Mouse (Mus musculus) testis, adult 2 months (tissue): ENCODE measurements around the gene Slc25a48. TPM values are rescaled to one million over a fixed set of nuclear protein-coding genes. Genes with fewer than 3 reads are reported as not detected.
A peak's percentile ranks its signal among the peaks of the same experiment; 100 is the strongest.

Experiments used
- H3K27ac ChIP-seq: fragments of 200-500 bp; 2 replicates; pipeline ENCODE4 v1.5.1; 2012; ENCODE audit warnings: low read depth, low read length; ENCODE audit not compliant: control insufficient read depth, insufficient read depth
- H3K27me3 ChIP-seq: fragments of 200-500 bp; 2 replicates; pipeline ENCODE4 v1.6.1; 2012; ENCODE audit warnings: mild to moderate bottlenecking, low read length, moderate library complexity; ENCODE audit not compliant: control insufficient read depth, insufficient read depth
- H3K36me3 ChIP-seq: fragments of 200-500 bp; 2 replicates; pipeline ENCODE4 v1.6.1; 2012; ENCODE audit warnings: mild to moderate bottlenecking, low read length; ENCODE audit not compliant: control insufficient read depth, insufficient read depth
- H3K4me1 ChIP-seq: fragments of 200-500 bp; 2 replicates; pipeline ENCODE4 v1.6.1; 2012; ENCODE audit warnings: low read length; ENCODE audit not compliant: control insufficient read depth, insufficient read depth
- H3K4me3 ChIP-seq: fragments of 200-500 bp; 2 replicates; pipeline ENCODE4 v1.5.1; 2012; ENCODE audit warnings: low read depth, mild to moderate bottlenecking, low read length, moderate library complexity, mixed read lengths; ENCODE audit not compliant: control insufficient read depth
- CTCF ChIP-seq: fragments of 200-500 bp; IDR thresholded peaks from 2 replicates; pipeline ENCODE4 v1.5.1; 2012; ENCODE audit warnings: low read depth, mild to moderate bottlenecking, inconsistent platforms, low read length, moderate library complexity; ENCODE audit not compliant: control insufficient read depth, insufficient read depth, insufficient replicate concordance
- POLR2A ChIP-seq: fragments of 200-500 bp; IDR thresholded peaks from 2 replicates; pipeline ENCODE4 v1.6.1; 2012; ENCODE audit warnings: low read depth, mild to moderate bottlenecking, inconsistent platforms, low read length, moderate library complexity; ENCODE audit not compliant: control insufficient read depth
- polyA plus RNA-seq: library from polyadenylated mRNA; depleted of rRNA; stranded (reverse); fragments of >200 nt; gene quantifications from 2 replicates; pipeline ENCODE4 v1.2.3, GENCODE M21; 2012

Gene Slc25a48
- polyA plus RNA-seq, 1 experiment: 0.37 TPM

DNA sequence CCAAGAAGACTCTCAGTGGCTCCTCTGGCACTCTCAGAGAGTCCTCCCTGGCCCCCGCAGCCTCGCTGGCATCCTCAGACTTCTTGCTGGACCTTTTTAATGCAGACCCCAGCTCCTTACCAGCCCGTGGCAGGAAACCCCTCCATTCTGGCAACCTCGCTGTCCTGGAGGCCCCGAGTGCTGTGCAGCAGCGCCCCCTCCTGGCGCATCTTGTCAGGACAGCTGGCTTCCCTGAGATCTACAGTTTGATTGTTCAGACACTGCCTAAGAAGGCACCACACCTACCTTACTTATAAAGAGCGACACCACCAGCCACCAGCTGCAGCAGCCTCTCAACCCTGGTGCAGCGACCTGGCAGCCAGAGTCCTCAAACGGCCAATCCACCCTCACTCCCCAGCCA is 4.7 kb upstream of the Slc25a48 start:
- Histone ChIP-seq H3K27me3 (no peaks in the 10 kb centered on the region), H3K4me3 (no peak overlapping the region), H3K27ac (no peak overlapping the region), H3K4me1 (peaks cover 16% of the 10 kb centered on the region), H3K36me3 (no peaks in the 10 kb centered on the region)
- TF ChIP-seq POLR2A (peak; percentile 35; the same call in 1 of the 2 replicates), CTCF (peak; percentile 93)

DNA sequence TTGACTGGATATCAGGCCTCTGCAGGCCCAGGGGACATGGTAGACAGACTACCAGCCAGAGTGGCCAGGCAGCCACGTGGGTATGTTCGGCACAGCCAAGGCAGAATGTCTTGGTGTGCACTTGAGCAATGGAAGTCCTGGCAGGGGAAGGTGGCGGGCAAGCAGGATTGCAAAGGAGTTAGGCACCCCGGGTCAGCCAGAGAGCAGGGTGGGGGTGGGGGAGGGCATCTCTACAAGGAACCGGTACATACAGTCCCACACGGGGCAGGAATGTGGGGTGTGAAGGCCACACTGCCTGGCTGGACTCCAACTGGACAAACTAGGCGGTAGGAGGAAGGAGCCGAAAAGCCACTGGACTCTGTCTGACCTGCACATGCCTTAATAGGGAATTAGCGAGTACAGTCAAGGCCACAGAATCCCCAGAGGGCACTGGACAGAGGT is 3.8 kb upstream of the Slc25a48 start:
- Histone ChIP-seq H3K4me1 (peaks cover 16% of the 10 kb centered on the region; the same call in 1 of the 2 replicates), H3K36me3 (no peaks in the 10 kb centered on the region), H3K27ac (no peak overlapping the region), H3K4me3 (no peak overlapping the region), H3K27me3 (no peaks in the 10 kb centered on the region)
- TF ChIP-seq POLR2A (0 out of 2 replicates have a peak, but pooled peaks have one; percentile 36), CTCF (peak; percentile 3; the same call in 1 of the 2 replicates)

DNA sequence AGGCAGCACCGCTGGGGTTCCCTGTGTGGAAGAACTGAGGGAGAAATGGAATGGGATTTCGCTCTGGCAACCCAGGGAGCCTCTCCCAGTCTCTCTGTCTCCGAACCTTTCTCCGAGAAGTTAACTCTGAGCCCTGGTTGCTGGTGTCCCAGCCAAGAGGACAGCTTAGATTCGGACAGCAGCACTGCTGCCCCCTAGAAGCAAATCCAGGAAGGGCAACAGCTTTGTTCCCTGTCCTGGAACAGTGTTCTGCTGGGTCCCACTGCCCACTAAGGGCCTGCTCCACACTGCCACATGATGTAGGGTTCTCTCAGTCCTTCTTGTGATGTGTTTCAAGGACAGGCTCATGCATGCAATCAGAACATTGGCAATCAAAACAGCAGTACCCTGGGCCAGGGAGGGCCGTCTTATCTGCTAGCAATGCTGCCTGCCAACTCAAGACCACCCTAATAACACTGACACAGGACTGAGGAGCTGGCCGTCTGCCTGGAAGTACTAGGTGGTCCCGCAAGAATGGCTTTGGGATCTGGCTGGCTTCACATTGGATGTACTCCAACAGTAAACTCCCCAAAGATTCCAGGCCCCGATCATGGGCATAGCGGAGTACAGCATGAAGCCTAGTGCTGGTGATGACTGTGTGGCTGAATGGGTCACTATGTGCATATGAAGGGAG is 2.4 kb upstream of the Slc25a48 start:
- Histone ChIP-seq H3K27me3 (no peaks in the 10 kb centered on the region), H3K4me3 (no peak overlapping the region), H3K27ac (no peak overlapping the region), H3K36me3 (no peaks in the 10 kb centered on the region), H3K4me1 (peaks cover 16% of the 10 kb centered on the region; the same call in 1 of the 2 replicates)
- no peak for TF ChIP-seq POLR2A
- TF ChIP-seq CTCF: no peak

- Histone ChIP-seq H3K4me1 (peaks cover under 1% of the 10 kb centered on the region; the same call in 1 of the 2 replicates), H3K27ac (no peak overlapping the region), H3K4me3 (no peak overlapping the region), H3K36me3 (no peaks in the 10 kb centered on the region), H3K27me3 (no peaks in the 10 kb centered on the region)
- no peak for TF ChIP-seq POLR2A
- no peak for TF ChIP-seq CTCF
Measured at GRCm38 (mm10) chr13:56443411-56443810, 5.3 kb downstream of the Slc25a48 start.

GRCm38 (mm10) chr13:56444112-56444511 is 6.0 kb downstream of the Slc25a48 start:
- Histone ChIP-seq H3K36me3 (no peaks in the 10 kb centered on the region), H3K27ac (no peak overlapping the region), H3K4me1 (no peaks in the 10 kb centered on the region), H3K27me3 (no peaks in the 10 kb centered on the region), H3K4me3 (no peak overlapping the region)
- TF ChIP-seq POLR2A (no peak), CTCF (no peak)

DNA sequence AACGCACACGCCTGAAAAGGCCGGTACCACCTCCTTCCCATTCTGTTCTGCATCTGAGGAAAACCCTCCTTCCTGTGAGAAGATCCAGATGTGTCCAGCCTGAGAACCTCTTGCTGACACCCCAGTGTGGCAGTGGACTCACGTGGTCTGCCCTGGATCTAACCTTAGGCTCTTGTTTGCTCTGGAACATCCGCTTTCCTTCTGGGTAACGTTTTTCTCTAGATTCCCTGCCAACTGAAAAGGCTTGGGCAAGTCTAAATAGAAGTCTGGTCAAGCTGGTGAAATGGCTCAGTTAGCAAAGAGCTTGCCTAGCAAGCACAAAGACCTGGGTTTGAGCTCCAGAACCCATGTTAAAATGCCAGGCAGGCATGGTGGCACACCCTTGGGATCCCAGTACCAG is 6.8 kb downstream of the Slc25a48 start:
- no peak for TF ChIP-seq CTCF
- no peak for TF ChIP-seq POLR2A
- no peaks in the 10 kb centered on the region for H3K27me3 ChIP-seq
- H3K4me1 ChIP-seq: no peaks in the 10 kb centered on the region
- H3K27ac ChIP-seq: no peak overlapping the region
- no peaks in the 10 kb centered on the region for H3K36me3 ChIP-seq
- H3K4me3 ChIP-seq: no peak overlapping the region

GRCm38 (mm10) chr13:56449239-56450030 is 11.3 kb downstream of the Slc25a48 start:
- Histone ChIP-seq H3K4me1 (no peaks in the 10 kb centered on the region), H3K27ac (no peak overlapping the region), H3K36me3 (no peaks in the 10 kb centered on the region), H3K27me3 (no peaks in the 10 kb centered on the region), H3K4me3 (no peak overlapping the region)
- TF ChIP-seq POLR2A: no peak
